Comparison of ENCODE assay signal across 9 mouse cellular contexts in the genomic region with DNA sequence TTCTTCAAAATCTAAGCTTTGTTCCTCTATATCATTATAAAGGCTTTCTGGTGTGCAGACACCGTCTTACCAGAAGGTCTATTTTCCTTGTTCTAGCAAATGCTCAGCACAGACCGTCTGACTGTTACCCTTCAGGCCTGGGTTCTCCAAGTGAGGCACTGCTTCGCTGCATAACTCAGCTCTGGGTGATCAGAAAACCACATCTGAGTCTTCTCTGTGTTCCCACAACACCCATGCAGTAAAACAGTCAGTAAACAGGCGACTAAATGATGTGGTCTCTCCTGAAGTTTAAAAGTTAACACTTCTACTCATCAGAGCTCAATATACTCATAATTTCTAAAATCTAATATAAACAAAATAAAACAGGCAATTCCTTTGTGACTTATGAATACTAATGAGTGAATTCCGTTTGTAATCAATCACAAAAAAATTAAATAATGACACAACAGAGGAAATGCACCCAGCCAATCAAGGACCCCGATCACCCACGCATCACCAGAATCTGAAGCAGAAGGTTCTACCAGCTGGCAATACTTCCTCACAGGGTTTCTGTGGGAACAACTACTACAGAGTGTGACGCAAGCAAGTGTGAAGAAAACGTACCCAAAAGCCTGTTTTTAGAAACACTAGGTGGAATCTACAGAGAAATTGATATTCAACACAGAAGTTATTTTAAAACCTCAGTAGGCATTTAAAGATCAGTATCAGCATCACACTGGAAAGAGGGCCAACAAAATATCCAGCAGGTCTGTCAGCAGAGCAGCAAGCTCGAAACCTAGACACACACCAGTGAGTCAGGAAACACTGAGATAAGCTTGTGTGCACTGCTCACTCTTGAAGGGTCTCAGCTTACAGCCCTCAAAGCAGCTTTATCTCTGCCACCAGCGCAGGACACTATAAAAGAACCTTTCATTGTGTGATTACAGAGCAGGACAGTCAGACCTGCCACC. TPM values are rescaled to one million over a fixed set of nuclear protein-coding genes. Genes with fewer than 3 reads are reported as not detected.
DNase-seq lines count a peak whose midpoint lies in the region; ATAC-seq and TF ChIP-seq lines count a peak whose summit lies in the region.
"Had no signal": no experiment of that assay in that cellular context is flagged by ENCODE, and none has a peak within 500 bp of the region (broad histone marks: within the 10 kb centered on the region; RNA-seq: fewer than 3 reads in every experiment).

No protein-coding gene starts in this region.

- no peak for ATAC-seq in forebrain, embryonic 14.5 days
- ATAC-seq in forebrain, embryonic 11.5 days (replicated peaks; ENCODE audit: low FRiP score), result no peak
- peak; percentile 96 for ATAC-seq in frontal cortex, adult (ENCODE audit: low TSS enrichment)
- ATAC-seq in midbrain, postnatal 0 days (ENCODE audit: low FRiP score), result no peak

- intact Hi-C loops in left cerebral cortex, adult 2 months (cut with DNase I), result no loop called here

- no peaks in the 10 kb centered on the region for H3K27me3 ChIP-seq in forebrain, embryonic 14.5 days (replicated peaks; ENCODE audit: control insufficient read depth, insufficient read depth, low read length)
- no peaks in the 10 kb centered on the region for H3K27me3 ChIP-seq in forebrain, embryonic 11.5 days (ENCODE audit: control insufficient read depth, insufficient read depth, low read length)
- no peaks in the 10 kb centered on the region for H3K27me3 ChIP-seq in midbrain, postnatal 0 days (ENCODE audit: insufficient read depth, low read length)

- peaks cover 27% of the 10 kb centered on the region for H3K36me3 ChIP-seq in forebrain, embryonic 14.5 days (ENCODE audit: control insufficient read depth, insufficient read depth, low read length)
- H3K36me3 ChIP-seq in forebrain, embryonic 11.5 days (ENCODE audit: control insufficient read depth, insufficient read depth, low read length), result no peaks in the 10 kb centered on the region; the same call in 1 of the 2 replicates
- H3K36me3 ChIP-seq in midbrain, postnatal 0 days (ENCODE audit: insufficient read depth, low read length), result peaks cover 8% of the 10 kb centered on the region; the same call in 1 of the 2 replicates

- WGBS in forebrain, embryonic 14.5 days, result 75% methylated on average over 11 of the region's 11 CpGs
- 83% methylated on average over 11 of the region's 11 CpGs for WGBS in forebrain, embryonic 11.5 days
- 73% methylated on average over 11 of the region's 11 CpGs for WGBS in midbrain, postnatal 0 days

- H3K4me2 ChIP-seq in forebrain, embryonic 14.5 days (ENCODE audit: low read length), result no peak overlapping the region
- no peak overlapping the region for H3K4me2 ChIP-seq in forebrain, embryonic 11.5 days (ENCODE audit: low read depth, low read length, severe bottlenecking)
- no peak overlapping the region for H3K4me2 ChIP-seq in midbrain, postnatal 0 days (ENCODE audit: low read depth, low read length, poor library complexity, severe bottlenecking)

- no peaks in the 10 kb centered on the region for H3K4me1 ChIP-seq in forebrain, embryonic 14.5 days (ENCODE audit: control insufficient read depth, insufficient read depth, low read length)
- no peaks in the 10 kb centered on the region for H3K4me1 ChIP-seq in forebrain, embryonic 11.5 days (replicated peaks; ENCODE audit: control insufficient read depth, insufficient read depth, low read length)
- H3K4me1 ChIP-seq in midbrain, postnatal 0 days (ENCODE audit: insufficient read depth, low read length), result no peaks in the 10 kb centered on the region

- no peak overlapping the region for H3K9ac ChIP-seq in forebrain, embryonic 14.5 days (ENCODE audit: low read length)
- no peak overlapping the region for H3K9ac ChIP-seq in forebrain, embryonic 11.5 days (ENCODE audit: low read length)
- no peak overlapping the region for H3K9ac ChIP-seq in midbrain, postnatal 0 days (replicated peaks; ENCODE audit: low read length, poor library complexity, severe bottlenecking)

- 0 out of 2 replicates have a peak overlapping the region, but pooled peaks have one; percentile 21 for H3K27ac ChIP-seq in forebrain, embryonic 14.5 days (ENCODE audit: low read depth, low read length)
- H3K27ac ChIP-seq in forebrain, embryonic 11.5 days (ENCODE audit: low read depth, low read length), result no peak overlapping the region
- H3K27ac ChIP-seq in left cerebral cortex, adult 2 months, result no peak overlapping the region
- no peak overlapping the region for H3K27ac ChIP-seq in midbrain, postnatal 0 days (ENCODE audit: low read depth, low read length)

- TF ChIP-seq CTCF in left cerebral cortex, adult 2 months (IDR thresholded peaks at IDR 0.05), result no peak
- no peak for TF ChIP-seq CTCF in midbrain, postnatal 0 days (IDR thresholded peaks at IDR 0.05)

- no peaks in the 10 kb centered on the region for H3K9me3 ChIP-seq in forebrain, embryonic 14.5 days (replicated peaks; ENCODE audit: control insufficient read depth, low read length)
- no peaks in the 10 kb centered on the region for H3K9me3 ChIP-seq in forebrain, embryonic 11.5 days (ENCODE audit: control insufficient read depth, low read length)
- H3K9me3 ChIP-seq in midbrain, postnatal 0 days (ENCODE audit: low read length), result no peaks in the 10 kb centered on the region

- DNase-seq in forebrain, embryonic 14.5 days (ENCODE audit: low spot score), result peak; percentile 57
- no peak for DNase-seq in forebrain, embryonic 11.5 days (ENCODE audit: low spot score)
- peak; percentile 80 for DNase-seq in 416B (ENCODE audit: low read depth)
- peak; percentile 40 to 41 for DNase-seq in left cerebral cortex, adult 2 months (ENCODE audit: extremely low spot score in 1 of 2, low spot score in 2 of 2)
- DNase-seq in right cerebral cortex, adult 2 months (ENCODE audit: low spot score in 2 of 2), result peak; percentile 68 to 73
- DNase-seq in ovary, postnatal 14 days (ENCODE audit: low spot score), result no peak
- no peak for DNase-seq in midbrain, postnatal 0 days (ENCODE audit: low spot score)

- no peak overlapping the region for H3K4me3 ChIP-seq in forebrain, embryonic 14.5 days (ENCODE audit: low read depth, low read length)
- no peak overlapping the region for H3K4me3 ChIP-seq in forebrain, embryonic 11.5 days (ENCODE audit: low read depth, low read length)
- no peak overlapping the region for H3K4me3 ChIP-seq in left cerebral cortex, adult 2 months
- H3K4me3 ChIP-seq in midbrain, postnatal 0 days (ENCODE audit: low read depth, low read length), result no peak overlapping the region
- H3K4me3 ChIP-seq: erythroblast, embryonic 14.5 days had no signal

RNA-seq across cellular contexts. Expression of a gene that starts 46.4 kb away (rescaled TPM):
- polyA plus RNA-seq in forebrain, embryonic 14.5 days (2014; fragmentation: Nextera tagmentation; extraction: Ambion mirVana), result 4.0 and 7.0 TPM in 2 replicates
- polyA plus RNA-seq in forebrain, embryonic 11.5 days (2014; fragmentation: Nextera tagmentation; extraction: Ambion mirVana), result 10.9 and 13.8 TPM in 2 replicates
- total RNA-seq in left cerebral cortex, adult 2 months (2021), result 10 to 100 TPM; 13.8 to 15.9 TPM
- 12.2 and 24.1 TPM in 2 replicates for total RNA-seq in midbrain, postnatal 0 days (2014; rRNA removed)
- polyA plus RNA-seq in midbrain, postnatal 0 days (2015; fragmentation: Nextera tagmentation; extraction: Ambion mirVana), result 2.8 and 4.3 TPM in 2 replicates

Comparison
In these comparisons a context has a peak if more than half of its experiments do, and no peak if none do; other contexts are left out.
1. DNase-seq: peak in forebrain, embryonic 14.5 days (single experiment), 416B (single experiment), left cerebral cortex, adult 2 months (2 of 2) and right cerebral cortex, adult 2 months (2 of 2); none in forebrain, embryonic 11.5 days (single experiment), ovary, postnatal 14 days (single experiment) and midbrain, postnatal 0 days (single experiment).